Mouse (Mus musculus) gastrocnemius, postnatal 25 days (tissue): ENCODE measurements around the gene Olfr1475. TPM values are rescaled to one million over a fixed set of nuclear protein-coding genes. Genes with fewer than 3 reads are reported as not detected.
"Not testable (repeated sequence)": the region's sequence is repeated elsewhere in the genome, so short reads cannot be mapped to it uniquely, and the experiment has no call there.

Experiments
- DNase-seq: peaks from one replicate; pipeline ENCODE4 v3.0.0; 2022
- long read RNA-seq, 2 experiments: library from polyadenylated mRNA; stranded (forward); transcript quantifications; one replicate each; pipeline ENCODE4 v2.0.0; 2021
- total RNA-seq, 2 experiments: library from RNA; stranded (reverse); gene quantifications; 1 replicate in 1 of 2; 2 replicates in 1 of 2; pipeline ENCODE4 v1.2.3; 2021

Olfr1475 gene
- not detected for total RNA-seq
- long read RNA-seq, experiment 1 = 0 reads
- long read RNA-seq, experiment 2 = 0 reads

DNA sequence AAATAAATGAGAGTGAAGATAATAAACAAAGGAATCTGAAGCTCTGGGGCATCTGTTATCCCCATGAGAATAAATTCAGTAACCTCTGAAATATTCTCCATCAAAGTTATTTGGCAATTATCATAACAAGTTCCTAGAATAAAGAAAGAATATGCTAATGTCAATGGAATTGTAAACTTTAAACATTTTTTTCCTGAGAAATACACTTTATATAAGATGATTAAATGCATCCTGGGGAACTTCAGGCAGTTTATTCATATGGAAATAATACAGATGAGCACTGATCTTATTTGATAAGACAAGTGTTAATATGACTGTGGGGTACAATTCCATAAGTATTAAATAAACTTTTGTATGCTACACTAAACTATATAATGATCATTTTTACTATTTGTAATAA, at the start of gene Olfr1475:
Gene Olfr1475 (minus strand): TSS at position 101 of the 400 bp plus-strand sequence.
- DNase-seq = no peak

- no peak for DNase-seq
These were observed 47.6 kb upstream of the Olfr1475 start, which contains the start of gene Olfr1480 for GRCm38 (mm10) chr19:13527613-13528012. Gene Olfr1480, plus strand, starts transcription at chr19:13527913.

GRCm38 (mm10) chr19:13500246-13500645, 20.2 kb upstream of the Olfr1475 start, which contains the start of gene Olfr1477:
Gene Olfr1477, plus strand, starts transcription at chr19:13500546.
- no peak for DNase-seq

- DNase-seq = not testable (repeated sequence)
These were observed 10.7 kb downstream of the Olfr1475 start, which contains the start of gene Olfr1474 for GRCm38 (mm10) chr19:13469265-13469664. Gene Olfr1474, plus strand, starts transcription at chr19:13469565.

DNA sequence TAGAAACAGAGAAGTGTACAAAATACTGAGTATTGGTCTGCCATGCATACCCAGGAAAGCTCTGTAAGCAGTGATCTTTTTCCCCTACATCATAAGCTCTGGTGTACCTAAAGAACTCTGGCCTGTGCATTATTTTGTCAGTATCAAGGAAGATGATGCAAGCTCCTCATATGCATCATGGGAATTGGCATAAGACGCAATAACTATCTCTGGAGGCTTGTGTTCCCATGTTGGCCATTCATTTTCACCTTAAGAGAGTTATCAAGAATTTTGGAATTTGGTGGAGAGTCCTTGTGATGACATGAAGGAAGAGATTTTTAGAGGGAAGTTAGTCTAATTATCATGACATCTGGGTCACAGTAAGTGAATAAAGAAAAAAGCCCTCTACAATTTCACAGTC, 24.0 kb downstream of the Olfr1475 start, which contains the start of gene Olfr1472:
Gene Olfr1472 (minus strand): TSS at position 101 of the 400 bp plus-strand sequence.
- no peak for DNase-seq

DNA sequence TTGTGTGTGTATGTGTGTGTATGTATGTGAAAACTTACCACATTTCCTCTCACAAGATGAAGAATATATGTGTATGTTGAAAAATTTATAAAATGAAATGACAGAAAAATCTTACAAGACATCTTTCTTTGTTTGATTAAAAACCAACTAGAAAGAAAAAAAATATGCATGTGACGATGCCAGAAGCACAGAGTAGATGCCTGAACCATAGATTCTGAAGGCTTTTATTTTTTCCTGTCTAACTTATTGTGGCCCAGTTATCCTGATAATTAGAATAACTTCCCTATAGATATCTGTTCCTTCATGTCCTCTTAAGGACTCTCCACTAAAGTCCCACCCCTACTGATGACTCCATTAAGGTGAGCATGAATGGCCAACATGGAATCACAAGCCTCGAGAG, 36.9 kb downstream of the Olfr1475 start, which contains the start of gene Olfr1471:
Gene Olfr1471 (plus strand): TSS at position 301 of the 400 bp plus-strand sequence.
- DNase-seq = not testable (repeated sequence)

Other genes with a start within 250 kb of the Olfr1475 start
- not detected for gene Olfr1463, start 248.9 kb downstream of the Olfr1475 start, total RNA-seq
- gene Olfr1465, start 164.7 kb downstream of the Olfr1475 start, total RNA-seq = not detected
- gene Olfr1466, start 141.3 kb downstream of the Olfr1475 start, total RNA-seq = not detected
- gene Olfr1467, start 118.0 kb downstream of the Olfr1475 start, total RNA-seq = not detected
- not detected for gene Olfr1469, start 72.3 kb downstream of the Olfr1475 start, total RNA-seq
- not detected for gene Olfr1471, start 36.8 kb downstream of the Olfr1475 start, total RNA-seq
- not detected for gene Olfr1472, start 24.1 kb downstream of the Olfr1475 start, total RNA-seq
- not detected for gene Olfr1474, start 10.6 kb downstream of the Olfr1475 start, total RNA-seq
- not detected for gene Olfr1477, start 20.4 kb upstream of the Olfr1475 start, total RNA-seq
- gene Olfr1480, start 47.7 kb upstream of the Olfr1475 start, total RNA-seq = not detected
- not detected for gene Olfr1484, start 103.3 kb upstream of the Olfr1475 start, total RNA-seq
- not detected for gene Olfr1487, start 137.2 kb upstream of the Olfr1475 start, total RNA-seq
- gene Olfr1489, start 151.4 kb upstream of the Olfr1475 start, total RNA-seq = not detected
- not detected for gene Olfr1490, start 170.9 kb upstream of the Olfr1475 start, total RNA-seq
- gene Olfr1491, start 217.1 kb upstream of the Olfr1475 start, total RNA-seq = not detected
- not detected for gene Olfr1493-ps1, start 243.1 kb upstream of the Olfr1475 start, total RNA-seq